Mouse (Mus musculus): ENCODE data around the gene Ap3m1.

GRCm38 (mm10) chr14:21088731-21089130 lies 36.4 kb upstream of the Ap3m1 start:
- TF ChIP-seq POLR2A (IDR thresholded peaks at IDR 0.05; ENCODE audit: insufficient read depth, low read depth, low read length) (no peak), CTCF (IDR thresholded peaks at IDR 0.05; ENCODE audit: insufficient read depth, low read depth, low read length) (no peak)

Measured in olfactory bulb, adult 2 months (tissue).